Mouse (Mus musculus) left cerebral cortex, postnatal 4 days (tissue): Measurements from ENCODE around the gene Zfp57. TPM values are rescaled to one million over a fixed set of nuclear protein-coding genes. Genes with fewer than 3 reads are reported as not detected.
A peak's percentile ranks its signal among the peaks of the same experiment; 100 is the strongest.
"Not testable (repeated sequence)": the region's sequence is repeated elsewhere in the genome, so short reads cannot be mapped to it uniquely, and the experiment has no call there.

ENCODE experiments used
- DNase-seq: peaks from one replicate; pipeline ENCODE4 v3.0.0-alpha.2; 2022
- intact Hi-C: fragments of 180-260 bp; cut with DNase I; formaldehyde crosslinking; loops from one replicate; pipeline ENCODE4 v1.15.1; 2025
- total RNA-seq, 2 experiments: library from RNA; stranded (reverse); gene quantifications; 2 replicates each; pipeline ENCODE4 v1.2.3; 2021

Zfp57 gene
- total RNA-seq, 2 experiments from 2014 or later, result 218 to 227 TPM

DNA sequence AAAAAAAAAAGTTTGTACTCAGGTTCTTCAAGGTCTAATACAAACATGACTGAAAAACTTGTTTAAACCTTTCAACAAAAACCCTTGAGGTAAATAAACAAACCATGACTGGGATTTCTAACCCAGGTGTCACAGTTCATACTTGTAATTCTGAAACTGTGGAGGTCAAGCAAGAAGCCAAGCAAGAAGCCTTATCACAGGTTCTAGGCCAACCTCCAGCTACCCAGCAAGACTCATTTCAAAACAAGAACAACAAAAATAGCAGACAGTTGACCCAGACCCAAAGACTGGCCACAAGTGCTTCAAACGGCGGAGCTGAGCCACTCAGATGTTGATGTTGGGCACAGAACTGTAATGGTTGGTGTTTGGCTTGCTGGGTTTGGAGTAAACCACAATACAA is 6.4 kb upstream of the Zfp57 start:
- intact Hi-C loops, result no loop called here
- DNase-seq, result no peak

DNA sequence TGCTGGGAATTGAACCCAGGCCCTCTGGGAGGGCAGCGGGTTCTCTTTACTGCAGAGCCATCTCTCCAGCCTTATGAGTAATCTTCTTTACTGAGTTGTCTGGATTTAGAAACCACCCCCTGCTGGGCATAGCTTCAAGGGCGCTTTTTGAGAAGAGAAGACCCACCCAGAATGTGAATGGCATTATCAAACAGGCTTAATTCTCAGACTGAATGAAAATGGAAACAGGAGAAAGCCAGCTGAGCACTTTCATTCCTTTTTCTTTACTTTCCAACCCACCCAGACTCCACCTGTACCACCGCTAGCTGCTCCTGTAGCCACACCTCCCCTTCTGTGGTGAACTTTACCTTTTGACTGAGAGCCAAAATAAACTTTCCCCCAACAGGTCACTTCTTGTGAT is 5.5 kb upstream of the Zfp57 start:
- intact Hi-C loops, result no loop called here
- DNase-seq, result no peak

DNA sequence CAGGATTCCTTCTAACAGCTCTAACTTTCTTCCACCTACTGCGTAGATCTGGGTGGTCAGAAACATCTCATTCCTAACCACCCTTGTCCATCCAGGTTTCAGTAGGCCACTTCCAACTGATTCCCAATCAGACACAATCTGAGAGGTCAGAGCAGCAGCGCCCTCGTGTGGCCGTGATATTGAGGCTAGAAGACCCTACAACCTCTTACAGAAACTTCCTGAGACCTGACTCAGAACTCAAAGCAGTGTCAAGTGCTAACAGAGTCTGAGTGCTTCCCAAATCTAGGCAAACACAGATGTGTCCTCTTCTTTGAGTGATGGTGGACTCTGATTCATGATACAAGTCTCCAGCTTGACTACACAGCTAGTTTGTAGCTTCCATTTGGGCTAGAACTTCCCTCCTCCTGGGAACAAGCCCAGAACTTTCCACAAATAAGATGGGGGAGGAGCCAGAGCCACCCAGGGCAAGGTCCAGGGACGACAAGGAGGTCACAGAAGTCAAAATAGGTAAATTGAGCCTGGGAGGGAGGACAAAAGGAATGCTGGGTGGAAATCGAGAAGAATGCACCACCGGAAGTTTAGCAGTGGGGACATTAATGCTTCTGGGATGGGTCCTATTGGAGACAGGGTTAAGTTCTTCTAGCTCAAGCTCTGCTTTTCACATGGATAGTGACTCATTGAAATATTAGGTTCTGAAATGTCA is 3.8 kb upstream of the Zfp57 start:
- intact Hi-C loops, result no loop called here
- DNase-seq, result peak; percentile 89

DNA sequence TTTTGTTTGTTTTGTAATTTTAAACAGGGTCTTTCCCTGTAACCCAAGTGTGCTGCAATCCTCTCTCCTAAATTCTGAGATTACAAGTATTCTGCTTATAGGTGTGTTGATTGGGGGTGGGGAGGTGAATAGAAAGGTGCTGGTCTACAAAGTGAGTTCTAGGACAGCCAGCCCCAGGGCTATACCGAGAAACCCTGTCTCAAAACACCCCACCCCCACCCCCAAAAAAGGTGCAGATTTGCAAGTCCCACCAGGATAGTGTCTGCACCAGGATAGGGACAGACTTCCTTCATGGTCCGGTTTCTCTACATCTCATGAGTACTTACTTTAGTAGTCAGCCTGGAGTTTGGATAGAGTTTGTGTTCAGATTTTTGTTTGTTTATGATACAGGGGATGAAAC is 2.5 kb upstream of the Zfp57 start:
- intact Hi-C loops, result no loop called here
- DNase-seq, result no peak

DNA sequence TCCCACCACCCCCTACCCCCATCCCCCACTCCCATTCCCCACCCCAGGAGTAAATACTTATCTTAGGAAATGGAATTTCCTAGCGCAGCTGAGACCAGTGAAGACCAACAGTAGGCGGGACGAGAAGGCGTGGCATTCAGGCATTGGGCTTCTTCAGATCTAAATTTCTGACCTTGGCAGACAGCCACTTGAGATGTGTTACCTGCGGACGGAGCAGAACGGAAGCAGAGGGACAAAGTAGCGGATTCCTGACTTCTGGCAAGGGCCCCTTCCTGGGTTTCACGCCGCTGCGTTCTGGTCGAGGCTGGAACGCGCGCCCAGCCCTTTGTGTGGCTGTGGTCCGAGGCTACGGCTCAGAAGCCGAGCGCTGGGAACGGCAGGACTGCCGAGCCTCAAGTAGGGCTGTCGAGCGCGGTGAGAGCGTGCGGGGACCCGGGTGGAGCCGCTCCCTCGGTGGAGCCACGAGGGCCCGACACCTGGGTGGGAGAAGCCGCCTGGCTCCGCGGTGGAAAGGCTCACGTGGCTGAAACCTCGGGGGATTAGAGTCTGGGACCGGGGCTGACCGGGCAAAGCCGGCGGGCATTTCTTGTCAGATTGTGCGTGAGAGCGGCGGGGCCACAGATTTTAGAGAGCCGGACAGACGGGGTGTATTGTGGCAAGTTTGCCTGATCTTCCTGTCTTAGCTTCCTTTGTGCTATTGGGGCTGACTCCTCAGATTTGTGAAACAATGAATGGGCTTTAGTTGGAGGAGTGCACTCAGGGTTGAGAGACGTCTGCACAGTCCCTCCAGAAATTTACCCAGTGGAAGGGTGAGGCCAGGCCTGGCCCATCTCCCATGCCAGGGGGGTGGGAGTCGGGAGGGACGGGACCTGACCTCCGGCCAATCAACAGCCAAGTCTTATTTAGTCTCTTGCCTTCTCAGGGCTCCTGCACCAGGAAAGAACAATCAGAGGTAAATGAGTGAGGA is 1.7 kb downstream of the Zfp57 start:
- intact Hi-C loops, result loop anchor here (1.0 to 2.0 kb wide), 2 partner anchors 26 to 44 kb away; no protein-coding TSS in a partner anchor

DNA sequence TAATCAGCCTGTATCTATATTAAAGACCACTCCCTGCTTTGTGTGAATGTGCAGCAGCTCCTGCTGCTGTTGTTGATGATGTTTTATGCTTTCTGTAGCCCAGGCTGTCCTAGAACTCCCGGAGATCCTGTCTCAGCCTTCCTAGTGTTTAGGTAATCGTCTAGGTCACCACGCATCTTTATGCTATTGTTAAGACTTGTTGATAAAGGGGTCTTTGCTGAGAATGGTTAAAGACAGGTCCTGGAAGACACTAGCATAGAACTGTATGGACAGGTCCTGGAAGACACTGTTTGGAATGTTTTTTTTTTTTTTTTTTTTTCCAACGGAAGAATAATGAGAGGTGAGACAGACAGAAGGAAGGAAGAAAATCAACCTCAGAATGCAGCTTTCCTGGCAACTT is 2.4 kb downstream of the Zfp57 start:
- intact Hi-C loops, result loop anchor here (2.0 kb wide), 1 partner anchor 43 kb away; no protein-coding TSS in a partner anchor
- DNase-seq, result no peak

More for the DNA sequence above, 1.7 kb downstream of the Zfp57 start:
- peak; percentile 71 for DNase-seq

DNA sequence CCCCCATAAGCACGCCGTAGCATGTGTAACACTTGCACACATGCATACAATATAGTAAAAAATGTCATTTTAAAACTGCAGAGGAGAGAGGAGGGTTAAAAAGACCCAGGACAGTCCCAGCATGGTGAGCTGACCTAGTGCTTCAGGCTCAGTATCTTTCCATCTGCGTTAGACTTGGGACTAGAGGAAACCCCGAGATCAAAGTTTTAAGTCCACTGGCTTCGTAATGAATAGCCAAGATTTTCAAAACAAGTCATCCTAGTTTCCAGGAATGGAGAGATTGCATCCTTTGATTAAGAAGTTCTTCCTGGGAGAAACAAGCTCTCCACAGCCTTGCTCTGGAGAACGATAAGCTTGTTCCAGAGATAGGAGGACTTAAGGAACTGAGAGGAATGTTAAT is 7.2 kb downstream of the Zfp57 start:
- intact Hi-C loops, result no loop called here
- no peak for DNase-seq

DNA sequence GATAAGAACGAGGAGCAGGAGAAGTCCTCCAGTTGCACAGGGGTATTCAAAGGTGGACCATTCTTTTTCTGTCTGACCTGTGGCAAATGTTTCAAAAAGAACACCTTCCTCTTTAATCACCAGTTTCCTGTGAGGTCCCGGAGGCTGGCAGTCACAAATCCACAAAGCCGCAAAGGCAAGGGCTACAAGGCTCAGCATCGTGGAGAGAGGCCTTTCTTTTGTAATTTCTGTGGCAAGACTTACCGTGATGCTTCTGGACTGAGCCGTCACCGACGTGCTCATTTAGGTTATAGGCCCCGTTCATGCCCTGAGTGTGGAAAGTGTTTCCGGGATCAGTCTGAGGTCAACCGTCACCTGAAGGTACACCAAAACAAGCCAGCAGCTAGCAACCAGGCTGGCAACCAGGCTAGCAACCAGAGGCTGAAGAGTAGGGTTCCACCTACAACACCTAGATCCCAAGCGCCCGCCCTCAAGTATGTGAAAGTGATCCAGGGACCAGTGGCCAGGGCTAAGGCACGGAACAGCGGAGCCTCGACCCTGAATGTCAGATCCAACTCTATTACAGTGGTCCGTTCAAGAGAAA is 8.6 kb downstream of the Zfp57 start:
- intact Hi-C loops, result no loop called here
- no peak for DNase-seq

DNA sequence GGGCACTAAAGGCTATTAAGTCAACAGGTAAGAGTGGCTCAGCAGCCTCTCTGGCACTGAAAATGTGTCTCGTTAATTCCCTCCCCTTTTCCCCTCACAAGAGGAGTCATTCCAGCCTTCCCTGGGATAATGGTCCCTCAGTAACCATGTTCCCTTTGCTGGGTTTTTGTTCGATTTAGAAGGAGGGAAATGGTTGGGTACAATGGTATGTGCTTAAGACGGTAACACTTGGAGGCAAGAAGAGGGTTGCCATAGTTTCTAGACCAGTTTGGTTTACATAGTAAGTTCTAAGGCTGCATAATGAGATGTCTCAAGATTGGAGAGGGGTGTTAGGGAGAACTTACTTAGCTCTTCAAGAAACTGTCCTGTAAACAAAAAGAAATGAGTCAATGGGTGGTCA is 10.8 kb downstream of the Zfp57 start:
- no peak for DNase-seq
- intact Hi-C loops, result no loop called here

DNA sequence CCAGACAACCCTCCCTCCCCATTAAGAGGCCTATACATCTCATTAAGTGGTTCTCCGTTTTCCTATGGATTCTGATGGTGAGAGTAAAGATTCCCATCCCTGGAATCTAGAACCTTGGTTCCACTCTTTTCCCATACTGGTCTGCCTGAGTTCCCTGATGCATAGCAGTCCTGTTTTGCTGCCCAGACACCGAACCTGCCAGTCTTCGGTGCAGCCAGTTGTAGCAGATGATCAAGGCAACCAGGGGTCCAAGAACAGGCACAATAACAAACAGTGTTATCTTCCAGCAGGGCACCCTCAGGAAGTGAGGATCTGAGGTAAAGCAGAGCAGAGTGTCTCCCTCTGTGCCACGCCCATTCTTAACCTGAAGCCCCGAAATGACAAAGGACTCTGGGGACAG is 11.2 kb downstream of the Zfp57 start:
- no peak for DNase-seq
- intact Hi-C loops, result no loop called here

DNA sequence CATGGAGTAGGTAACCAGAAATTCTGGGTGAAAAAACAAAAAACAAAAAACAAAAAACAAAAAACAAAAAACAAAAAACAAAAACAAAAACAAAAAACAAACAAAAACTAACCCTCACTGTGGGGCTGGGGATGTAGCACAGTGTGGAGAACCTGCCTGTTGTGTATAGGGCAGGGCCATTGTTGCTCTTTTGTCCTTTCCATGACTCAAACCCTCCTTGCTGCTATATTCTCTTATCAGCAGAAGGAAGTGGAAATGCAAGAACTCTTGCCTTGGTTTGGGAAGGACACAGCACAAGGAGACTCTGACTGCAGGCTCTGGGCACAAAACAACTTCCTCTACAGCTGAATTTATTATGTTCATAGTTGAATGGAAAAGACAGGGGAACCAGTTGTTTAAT is 15.4 kb downstream of the Zfp57 start:
- intact Hi-C loops, result no loop called here
- no peak for DNase-seq

DNA sequence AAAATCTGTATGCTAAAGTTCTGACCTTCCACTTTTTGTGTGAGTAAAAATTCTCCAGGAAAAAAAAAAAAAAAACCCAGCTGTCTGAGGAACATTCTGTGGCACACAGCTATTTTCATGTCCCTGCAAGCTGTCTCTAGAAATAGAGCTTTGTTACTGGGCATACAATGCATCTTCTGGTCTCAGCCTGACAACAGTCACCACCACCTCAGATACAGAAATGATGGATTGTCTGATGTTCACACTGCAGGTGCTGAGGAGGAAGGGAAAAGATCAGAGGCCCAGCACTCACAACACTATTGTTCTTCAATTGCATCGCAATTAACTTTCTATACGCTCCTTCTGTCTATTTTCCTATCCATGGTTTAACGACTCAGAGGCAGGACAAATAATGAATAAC is 17.4 kb downstream of the Zfp57 start:
- intact Hi-C loops, result no loop called here
- no peak for DNase-seq

DNA sequence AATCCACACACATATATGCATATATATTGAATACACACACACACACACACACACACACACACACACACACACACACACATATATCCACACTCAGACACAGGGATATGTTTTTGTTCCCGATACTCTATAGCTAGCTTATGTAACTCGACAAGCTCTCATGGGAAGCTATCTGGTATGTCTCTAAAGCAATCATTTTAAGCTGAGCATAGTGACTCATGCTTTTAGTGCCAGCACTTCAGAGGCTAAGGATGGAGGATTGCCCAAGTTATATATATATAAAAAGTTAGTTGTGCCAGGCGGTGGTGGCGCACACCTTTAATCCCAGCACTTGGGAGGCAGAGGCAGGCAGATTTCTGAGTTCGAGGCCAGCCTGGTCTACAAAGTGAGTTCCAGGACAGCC is 18.3 kb downstream of the Zfp57 start:
- DNase-seq, intact Hi-C loops: not testable (repeated sequence)

DNA sequence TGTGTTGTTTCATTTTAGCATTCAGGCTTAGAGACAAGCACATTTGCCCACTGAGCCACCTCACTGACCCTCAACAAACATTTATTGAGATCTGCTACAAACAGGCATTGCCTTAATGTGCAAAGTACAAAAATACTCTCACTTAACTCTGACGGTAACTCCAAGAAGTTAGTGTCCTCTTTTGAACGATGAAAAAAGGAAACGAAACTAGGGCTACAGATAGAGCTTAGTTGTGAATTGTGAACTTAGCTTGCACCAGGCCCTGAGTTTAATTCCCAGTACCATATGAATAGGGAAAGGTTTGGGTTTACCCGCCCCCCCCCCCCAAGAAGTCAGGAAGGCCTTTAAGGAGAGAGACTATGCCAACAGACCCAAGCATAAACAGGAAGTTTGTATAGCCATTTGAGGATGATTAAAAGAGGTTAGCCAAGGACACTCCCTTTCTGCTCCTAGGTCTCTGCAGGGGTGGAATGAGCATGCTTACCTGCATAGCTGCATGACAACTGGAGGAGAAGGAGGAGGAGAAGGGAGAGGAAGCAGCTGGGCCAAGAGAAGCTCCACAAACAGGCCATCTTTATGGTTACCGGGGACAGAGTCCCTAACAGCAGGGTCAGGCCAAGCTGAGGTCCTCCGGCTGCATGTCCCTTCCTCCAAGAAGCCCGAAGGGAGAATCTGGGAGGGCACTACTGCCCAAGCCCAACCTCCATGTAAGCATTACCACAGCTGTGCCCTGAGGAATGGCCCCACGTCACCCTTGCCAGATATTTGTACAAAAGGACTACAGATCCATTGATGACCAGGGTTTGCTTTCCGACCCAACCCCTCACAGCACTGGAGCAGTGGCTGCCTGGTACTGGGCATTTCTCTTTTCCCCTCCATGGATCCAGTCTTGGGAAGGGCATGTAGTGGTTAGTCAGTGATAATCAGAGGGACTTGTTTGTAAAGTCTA is 21.9 kb downstream of the Zfp57 start, which contains the start of gene Mog:
TSS of gene Mog (minus strand) at position 771 of the 949 bp plus-strand sequence.
- no peak for DNase-seq
- intact Hi-C loops, result no loop called here

DNA sequence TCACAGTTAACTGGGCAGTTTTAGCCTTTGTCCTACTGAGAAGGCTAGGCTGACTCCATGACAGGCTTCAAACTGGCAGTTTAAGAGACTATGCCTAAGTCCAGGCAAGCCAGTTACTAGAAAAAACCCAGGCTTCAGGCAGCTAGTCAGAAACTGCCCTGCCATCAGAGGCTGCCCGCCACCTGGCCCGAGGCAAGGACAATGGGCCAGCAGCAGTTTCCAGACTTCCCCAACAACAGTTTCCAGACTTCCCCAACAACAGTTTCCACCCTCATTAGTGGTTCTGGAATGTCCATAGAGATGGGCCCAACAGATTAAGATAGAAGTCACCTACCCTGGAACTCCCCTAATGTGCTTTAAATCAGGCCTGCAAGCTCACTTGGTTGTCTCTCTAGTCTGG is 25.5 kb downstream of the Zfp57 start:
- intact Hi-C loops, result no loop called here
- DNase-seq, result no peak

DNA sequence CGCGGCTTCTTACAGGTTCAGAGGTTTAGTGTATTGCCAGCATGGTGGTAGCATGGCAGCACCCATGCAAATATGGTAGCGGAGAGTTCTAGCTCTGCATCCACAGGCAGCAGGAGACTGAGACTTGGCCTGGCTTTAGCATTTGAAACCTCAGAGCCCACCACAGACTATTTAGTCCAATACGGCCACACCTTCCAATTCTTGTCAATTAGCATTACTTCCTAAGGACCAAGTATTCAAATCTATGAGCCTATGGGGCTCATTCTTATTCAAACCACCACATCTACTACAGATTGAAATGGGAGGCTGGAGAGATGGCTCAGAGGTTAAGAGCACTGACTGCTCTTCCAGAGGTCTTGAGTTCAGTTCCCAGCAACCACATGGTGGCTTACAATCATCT is 26.5 kb downstream of the Zfp57 start:
- DNase-seq, result no peak
- intact Hi-C loops, result no loop called here

DNA sequence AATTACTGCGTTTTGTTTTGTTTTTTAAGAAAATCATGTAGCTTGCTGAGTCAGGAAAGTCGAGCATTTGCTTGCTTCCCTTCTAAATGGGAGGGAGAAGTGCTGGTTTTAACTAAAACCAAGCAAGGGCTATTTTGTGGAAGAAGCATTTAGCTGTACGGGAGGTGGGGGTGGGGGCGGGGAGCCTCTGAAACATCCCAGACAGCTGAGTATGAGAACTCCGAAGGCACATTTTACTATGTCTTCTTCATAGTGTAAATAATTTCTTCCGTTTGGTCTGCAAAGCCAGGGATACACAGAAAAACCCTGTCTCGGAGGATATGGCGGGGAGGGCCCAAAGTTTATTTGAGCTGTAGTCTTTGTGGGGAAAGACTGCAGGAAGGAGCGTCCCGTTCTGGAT is 27.2 kb downstream of the Zfp57 start:
- intact Hi-C loops, result loop anchor here (1.0 kb wide), 1 partner anchor 26 kb away; no protein-coding TSS in a partner anchor
- DNase-seq, result no peak

DNA sequence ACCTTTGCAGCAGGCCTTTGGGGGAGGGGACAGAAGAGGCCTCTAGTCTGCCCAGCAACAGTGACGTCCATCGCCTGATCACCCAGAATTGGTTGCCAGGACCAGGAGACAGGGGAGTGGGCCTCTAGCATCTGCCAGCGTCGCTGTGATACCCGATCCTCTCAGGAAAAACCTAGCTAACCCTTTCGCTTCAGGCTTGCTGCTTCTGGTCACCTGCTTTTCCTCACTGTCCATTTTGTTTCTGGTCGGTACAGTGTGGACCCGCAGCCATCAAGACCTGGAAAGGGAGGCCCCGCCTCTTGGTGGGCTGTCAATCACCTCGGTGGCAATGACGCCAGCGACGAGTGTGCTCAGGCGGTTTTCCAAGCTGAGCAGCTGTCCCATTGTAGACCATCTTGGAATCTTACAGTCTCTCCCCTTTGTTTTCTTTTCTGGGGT is 27.7 kb downstream of the Zfp57 start:
- intact Hi-C loops, result loop anchor here (1.0 kb wide), 1 partner anchor 26 kb away; no protein-coding TSS in a partner anchor
- DNase-seq, result peak; percentile 95

DNA sequence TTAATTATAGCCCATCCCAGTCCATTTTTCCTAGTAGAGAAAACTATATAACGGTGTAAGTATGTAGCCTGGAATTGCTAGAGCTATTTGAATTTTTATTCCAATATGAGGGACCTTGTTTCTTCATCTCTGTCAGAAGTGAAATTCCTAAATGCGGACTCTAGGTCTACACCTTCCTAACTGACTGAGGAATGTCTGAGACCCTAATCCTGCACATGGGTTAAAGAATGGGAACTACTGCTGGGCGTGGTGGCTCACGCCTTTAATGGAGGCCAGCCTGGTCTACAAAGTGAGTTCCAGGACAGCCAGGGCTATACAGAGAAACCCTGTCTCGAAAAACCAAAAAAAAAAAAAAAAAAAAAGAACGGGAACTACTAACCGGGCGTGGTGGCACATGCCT is 28.2 kb downstream of the Zfp57 start:
- DNase-seq, result no peak
- intact Hi-C loops, result no loop called here
